Mouse (Mus musculus) midbrain, embryonic 12.5 days (tissue): ENCODE data around the gene Nyap1. TPM values are rescaled to one million over a fixed set of nuclear protein-coding genes. Genes with fewer than 3 reads are reported as not detected.

Experiments used
- ATAC-seq: fragments of 200-750 bp; cut with Nextera tagmentation; 2 replicates; pipeline ENCODE4 v1.8.0; 2017; ENCODE audit warnings: low read depth, moderate TSS enrichment, moderate library complexity; ENCODE audit not compliant: low FRiP score
- H3K27ac ChIP-seq: fragments of 300-500 bp; sonication (generic); replicated peaks from 2 replicates; pipeline ENCODE4 v1.5.1; 2016; ENCODE audit warnings: mild to moderate bottlenecking
- H3K27me3 ChIP-seq: fragments of 300-500 bp; sonication (generic); 2 replicates; pipeline ENCODE4 v1.6.1; 2016; ENCODE audit warnings: mild to moderate bottlenecking
- H3K36me3 ChIP-seq: fragments of 300-500 bp; sonication (generic); 2 replicates; pipeline ENCODE4 v1.6.1; 2016
- H3K4me1 ChIP-seq: fragments of 300-500 bp; sonication (generic); 2 replicates; pipeline ENCODE4 v1.6.1; 2016
- H3K4me2 ChIP-seq: fragments of 300-500 bp; sonication (generic); replicated peaks from 2 replicates; pipeline ENCODE4 v1.6.1; 2016; ENCODE audit warnings: mild to moderate bottlenecking, moderate library complexity
- H3K4me3 ChIP-seq: fragments of 300-500 bp; sonication (generic); 2 replicates; pipeline ENCODE4 v1.5.1; 2016; ENCODE audit warnings: mild to moderate bottlenecking
- H3K9ac ChIP-seq: fragments of 300-500 bp; sonication (generic); replicated peaks from 2 replicates; pipeline ENCODE4 v1.6.1; 2016; ENCODE audit warnings: mild to moderate bottlenecking, moderate library complexity
- H3K9me3 ChIP-seq: fragments of 300-500 bp; sonication (generic); 2 replicates; pipeline ENCODE4 v1.6.1; 2016; ENCODE audit warnings: mild to moderate bottlenecking
- WGBS: fragments of 180-500 bp; shearing (Covaris S2); methylation state at CpG from one replicate; pipeline ENCODE4 v1.1.7; 2016; 5-methylcytosine and 5-hydroxymethylcytosine counted together
- polyA plus RNA-seq: library from polyadenylated mRNA; unstranded; fragments of >200 nt; fragmentation: Nextera tagmentation; extraction: Ambion mirVana; gene quantifications from 2 replicates; pipeline ENCODE4 v1.2.1, GENCODE M21; 2016

The Nyap1 gene
- polyA plus RNA-seq, 1 experiment from 2014 or later: 22.1 TPM

- no peak for ATAC-seq
- Histone ChIP-seq H3K4me1 (peaks cover 21% of the 10 kb centered on the region), H3K36me3 (no peaks in the 10 kb centered on the region), H3K4me3 (no peak overlapping the region), H3K9me3 (no peaks in the 10 kb centered on the region), H3K27me3 (no peaks in the 10 kb centered on the region), H3K9ac (no peak overlapping the region; the same call in 1 of the 2 replicates), H3K27ac (no peak overlapping the region), H3K4me2 (no peak overlapping the region)
- 55% methylated on average over 6 of the region's 6 CpGs for WGBS
Measured at GRCm38 (mm10) chr5:137705242-137705641, 36.2 kb downstream of the Nyap1 start.

- 66% methylated on average over 2 of the region's 2 CpGs for WGBS
Measured at GRCm38 (mm10) chr5:137699850-137700249, 41.6 kb downstream of the Nyap1 start.

DNA sequence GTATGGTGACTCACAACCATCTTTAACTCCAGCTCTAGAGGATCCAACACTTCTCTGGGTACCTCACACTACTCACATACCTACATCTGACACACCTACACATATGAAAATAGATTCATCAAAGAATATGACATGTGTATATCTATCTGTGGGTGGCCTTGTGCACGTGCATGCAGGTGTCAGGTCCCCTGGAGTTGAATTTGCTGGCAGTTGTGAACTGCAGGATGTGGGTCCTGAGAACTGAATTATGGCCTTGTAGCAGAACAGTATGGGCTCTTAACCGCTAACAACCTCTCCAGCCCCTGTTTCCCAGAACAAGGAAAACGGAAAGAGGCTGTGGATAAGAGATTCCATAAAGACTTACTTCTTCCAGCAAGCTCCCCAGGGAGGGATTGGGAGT lies 42.3 kb downstream of the Nyap1 start:
- Histone ChIP-seq H3K36me3 (no peaks in the 10 kb centered on the region), H3K4me1 (0 out of 2 replicates have a peak, but pooled peaks cover 2% of the 10 kb centered on the region), H3K27me3 (no peaks in the 10 kb centered on the region), H3K4me2 (no peak overlapping the region), H3K27ac (no peak overlapping the region), H3K4me3 (no peak overlapping the region), H3K9me3 (no peaks in the 10 kb centered on the region), H3K9ac (no peak overlapping the region)
- 73% methylated on average over 3 of the region's 3 CpGs for WGBS
- ATAC-seq: no peak

More at GRCm38 (mm10) chr5:137699850-137700249, 41.6 kb downstream of the Nyap1 start:
- no peaks in the 10 kb centered on the region for H3K27me3 ChIP-seq
- ATAC-seq: no peak
- no peak overlapping the region for H3K9ac ChIP-seq
- no peak overlapping the region for H3K4me2 ChIP-seq
- H3K27ac ChIP-seq: no peak overlapping the region
- H3K4me3 ChIP-seq: no peak overlapping the region
- no peaks in the 10 kb centered on the region for H3K36me3 ChIP-seq
- no peaks in the 10 kb centered on the region for H3K9me3 ChIP-seq
- H3K4me1 ChIP-seq: no peaks in the 10 kb centered on the region

GRCm38 (mm10) chr5:137695930-137696329 lies 45.5 kb downstream of the Nyap1 start:
- no peak overlapping the region for H3K9ac ChIP-seq
- no peak for ATAC-seq
- H3K36me3 ChIP-seq: no peaks in the 10 kb centered on the region
- H3K9me3 ChIP-seq: no peaks in the 10 kb centered on the region
- no peak overlapping the region for H3K27ac ChIP-seq
- H3K27me3 ChIP-seq: no peaks in the 10 kb centered on the region
- H3K4me1 ChIP-seq: 0 out of 2 replicates have a peak, but pooled peaks cover 2% of the 10 kb centered on the region
- no peak overlapping the region for H3K4me2 ChIP-seq
- 90% methylated on average over 4 of the region's 4 CpGs for WGBS
- H3K4me3 ChIP-seq: no peak overlapping the region

DNA sequence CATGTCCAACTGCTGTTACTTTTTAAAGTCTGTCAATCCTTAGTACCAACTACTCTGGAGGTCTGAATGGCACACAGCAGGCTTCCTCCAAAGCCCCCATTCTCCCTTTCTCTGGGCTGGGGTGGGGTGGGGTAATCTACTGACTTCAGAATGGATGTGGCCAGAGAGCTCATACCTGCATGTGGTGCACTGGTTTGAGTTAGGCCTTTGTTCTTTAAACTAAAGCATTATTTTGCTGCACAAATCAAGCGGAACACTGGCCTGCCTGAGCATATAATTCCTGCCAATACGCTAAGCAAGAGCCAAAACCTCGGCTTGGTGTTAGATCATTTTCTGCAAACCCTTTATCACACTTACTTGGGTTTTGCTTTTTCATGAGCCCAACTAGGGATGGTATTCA lies 46.6 kb downstream of the Nyap1 start:
- no peaks in the 10 kb centered on the region for H3K9me3 ChIP-seq
- 40% methylated on average over 3 of the region's 3 CpGs for WGBS
- no peak for ATAC-seq

GRCm38 (mm10) chr5:137691881-137692280 lies 49.5 kb downstream of the Nyap1 start:
- H3K9me3 ChIP-seq: no peaks in the 10 kb centered on the region
- 0 out of 2 replicates have a peak, but pooled peaks cover 2% of the 10 kb centered on the region for H3K4me1 ChIP-seq
- H3K4me2 ChIP-seq: no peak overlapping the region
- H3K27me3 ChIP-seq: no peaks in the 10 kb centered on the region
- no peaks in the 10 kb centered on the region for H3K36me3 ChIP-seq
- no peak overlapping the region for H3K4me3 ChIP-seq
- no peak overlapping the region for H3K9ac ChIP-seq
- no peak overlapping the region for H3K27ac ChIP-seq
- ATAC-seq: no peak
- 86% methylated on average over 1 of the region's 1 CpGs for WGBS

More for the DNA sequence above, 46.6 kb downstream of the Nyap1 start:
- no peak overlapping the region for H3K9ac ChIP-seq
- no peaks in the 10 kb centered on the region for H3K27me3 ChIP-seq
- H3K4me1 ChIP-seq: 0 out of 2 replicates have a peak, but pooled peaks cover 2% of the 10 kb centered on the region
- H3K4me2 ChIP-seq: no peak overlapping the region
- no peak overlapping the region for H3K27ac ChIP-seq
- no peak overlapping the region for H3K4me3 ChIP-seq
- H3K36me3 ChIP-seq: no peaks in the 10 kb centered on the region

GRCm38 (mm10) chr5:137690531-137690930 lies 50.9 kb downstream of the Nyap1 start:
- Histone ChIP-seq H3K27ac (no peak overlapping the region), H3K9me3 (no peaks in the 10 kb centered on the region), H3K4me3 (no peak overlapping the region), H3K9ac (no peak overlapping the region), H3K27me3 (peaks cover 6% of the 10 kb centered on the region), H3K4me2 (no peak overlapping the region), H3K4me1 (0 out of 2 replicates have a peak, but pooled peaks cover 2% of the 10 kb centered on the region), H3K36me3 (no peaks in the 10 kb centered on the region)
- no peak for ATAC-seq
- WGBS: 74% methylated on average over 9 of the region's 9 CpGs

DNA sequence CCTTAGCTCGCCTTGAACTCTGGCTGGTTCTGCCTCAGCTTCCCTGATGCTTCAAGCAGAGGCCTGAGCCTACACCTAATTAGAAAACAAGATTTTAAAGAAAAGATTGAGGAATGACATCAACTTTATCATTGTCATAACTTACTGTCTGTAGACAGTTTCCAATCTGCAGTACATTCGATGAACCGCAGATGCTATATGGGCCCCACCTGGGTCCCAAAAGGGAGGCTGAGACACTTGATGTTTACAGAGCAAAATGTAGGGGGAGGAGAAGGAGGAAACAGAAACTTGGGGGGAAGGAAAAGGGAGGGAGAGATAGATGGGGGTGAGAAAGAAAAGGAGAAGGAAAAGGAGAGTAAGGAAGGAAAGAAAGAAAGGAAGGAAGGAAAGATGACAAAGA lies 51.4 kb downstream of the Nyap1 start:
- WGBS: 85% methylated on average over 3 of the region's 3 CpGs
- H3K27me3 ChIP-seq: peaks cover 8% of the 10 kb centered on the region
- peaks cover 4% of the 10 kb centered on the region; the same call in 1 of the 2 replicates for H3K4me1 ChIP-seq
- H3K27ac ChIP-seq: no peak overlapping the region
- no peak for ATAC-seq
- H3K4me2 ChIP-seq: no peak overlapping the region
- no peak overlapping the region for H3K9ac ChIP-seq
- H3K4me3 ChIP-seq: no peak overlapping the region
- H3K9me3 ChIP-seq: no peaks in the 10 kb centered on the region
- no peaks in the 10 kb centered on the region for H3K36me3 ChIP-seq

GRCm38 (mm10) chr5:137686127-137686790 lies 55.1 kb downstream of the Nyap1 start:
- 0 out of 2 replicates have a peak, but pooled peaks cover 1% of the 10 kb centered on the region for H3K36me3 ChIP-seq
- WGBS: 86% methylated on average over 6 of the region's 6 CpGs
- H3K4me2 ChIP-seq: no peak overlapping the region
- H3K9me3 ChIP-seq: no peaks in the 10 kb centered on the region
- H3K9ac ChIP-seq: no peak overlapping the region
- no peak overlapping the region for H3K4me3 ChIP-seq
- H3K27ac ChIP-seq: no peak overlapping the region
- ATAC-seq: no peak
- H3K4me1 ChIP-seq: peaks cover 20% of the 10 kb centered on the region
- H3K27me3 ChIP-seq: peaks cover 8% of the 10 kb centered on the region

- 99% methylated on average over 3 of the region's 3 CpGs for WGBS
- no peak for ATAC-seq
- H3K4me3 ChIP-seq: no peak overlapping the region
- no peak overlapping the region for H3K9ac ChIP-seq
- H3K4me1 ChIP-seq: peaks cover 20% of the 10 kb centered on the region
- no peak overlapping the region for H3K4me2 ChIP-seq
- peaks cover 8% of the 10 kb centered on the region for H3K27me3 ChIP-seq
- no peaks in the 10 kb centered on the region for H3K9me3 ChIP-seq
- no peak overlapping the region for H3K27ac ChIP-seq
- H3K36me3 ChIP-seq: 0 out of 2 replicates have a peak, but pooled peaks cover 4% of the 10 kb centered on the region
Measured at GRCm38 (mm10) chr5:137685653-137686052, 55.8 kb downstream of the Nyap1 start.

- H3K9me3 ChIP-seq: no peaks in the 10 kb centered on the region
- H3K4me3 ChIP-seq: peak within 1 kb of the TSS; percentile 76
- peak within 1 kb of the TSS; percentile 80 for H3K27ac ChIP-seq
- under 1% methylated on average over 62 of the region's 62 CpGs for WGBS
- H3K9ac ChIP-seq: peak within 1 kb of the TSS; percentile 79
- peak; percentile 97 for ATAC-seq
- H3K4me2 ChIP-seq: peak within 1 kb of the TSS; percentile 95
- H3K36me3 ChIP-seq: 0 out of 2 replicates have a peak, but pooled peaks cover 4% of the 10 kb centered on the region
- peaks cover 20% of the 10 kb centered on the region for H3K4me1 ChIP-seq
- peaks cover 8% of the 10 kb centered on the region for H3K27me3 ChIP-seq
Measured at GRCm38 (mm10) chr5:137684294-137685123, 56.9 kb downstream of the Nyap1 start, which contains the start of gene Agfg2. Gene Agfg2, minus strand, starts transcription at chr5:137684726.
